Mouse (Mus musculus): ENCODE measurements around the gene Zbed5.

- no peak for TF ChIP-seq POLR2A (IDR thresholded peaks at IDR 0.05; ENCODE audit: low read depth, low read length)
- no peak for TF ChIP-seq CTCF (IDR thresholded peaks at IDR 0.05; ENCODE audit: extremely low read depth, insufficient read length, insufficient replicate concordance, low read depth, low read length)
Measured at GRCm38 (mm10) chr5:129879888-129880287, 15.6 kb upstream of the Zbed5 start.
